Mouse (Mus musculus) E14TG2a.4 (cell line): ENCODE results near the gene Golph3l.

Experiments
- H3K27me3 ChIP-seq: 2 replicates; pipeline ENCODE4 v1.6.1; 2014; ENCODE audit warnings: low read length, control low read depth; ENCODE audit not compliant: insufficient read depth
- H3K36me3 ChIP-seq: 2 replicates; pipeline ENCODE4 v1.6.1; 2014; ENCODE audit warnings: low read length, control low read depth; ENCODE audit not compliant: insufficient read depth
- H3K4me1 ChIP-seq: replicated peaks from 2 replicates; pipeline ENCODE4 v1.6.1; 2014; ENCODE audit warnings: low read depth, low read length, control low read depth
- H3K4me3 ChIP-seq: replicated peaks from 2 replicates; pipeline ENCODE4 v1.5.1; 2014; ENCODE audit warnings: mild to moderate bottlenecking, low read length
- H3K9me3 ChIP-seq: 2 replicates; pipeline ENCODE4 v1.6.1; 2014; ENCODE audit warnings: low read length, control low read depth
- CTCF ChIP-seq: conservative IDR thresholded peaks from 2 replicates; pipeline ENCODE4 v1.5.1; 2014; ENCODE audit warnings: low read length
- NANOG ChIP-seq: IDR thresholded peaks from 2 replicates; pipeline ENCODE4 v1.6.1; 2014; ENCODE audit warnings: borderline replicate concordance, low read length, mixed read lengths
- POU5F1 ChIP-seq: IDR thresholded peaks from 2 replicates; pipeline ENCODE4 v1.6.1; 2014; ENCODE audit warnings: low read length, borderline replicate concordance

Golph3l gene

GRCm38 (mm10) chr3:95658868-95659712 is 70.4 kb downstream of the Golph3l start:
- Histone ChIP-seq H3K36me3 (peaks cover 59% of the 10 kb centered on the region), H3K4me1 (peaks cover 56% of the 10 kb centered on the region), H3K27me3 (no peaks in the 10 kb centered on the region), H3K9me3 (no peaks in the 10 kb centered on the region), H3K4me3 (peak overlapping the region; percentile 93)
- TF ChIP-seq NANOG: no peak
- no peak for TF ChIP-seq POU5F1
- no peak for TF ChIP-seq CTCF

DNA sequence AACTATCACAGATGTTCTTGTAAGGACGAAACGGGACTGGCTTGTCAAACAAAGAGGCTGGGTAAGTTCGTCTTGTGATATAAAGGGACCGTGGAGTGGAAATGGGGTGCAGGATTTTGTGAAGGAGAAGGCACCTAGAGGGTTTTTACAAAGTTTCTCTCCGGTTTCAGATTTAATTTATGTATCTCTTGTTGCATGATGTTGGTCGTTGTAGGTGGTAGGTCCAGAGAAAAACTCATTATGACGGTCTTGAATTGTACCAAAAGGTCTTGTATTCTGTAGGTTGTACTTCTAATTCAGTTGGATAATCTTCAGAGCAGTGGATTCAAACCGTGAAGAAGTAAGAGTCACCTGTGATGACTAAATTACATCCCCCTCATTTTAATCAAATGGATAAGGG is 71.2 kb downstream of the Golph3l start:
- no peak for TF ChIP-seq POU5F1
- TF ChIP-seq NANOG: no peak
- no peak for TF ChIP-seq CTCF
- H3K4me3 ChIP-seq: peak overlapping the region; percentile 93
- no peaks in the 10 kb centered on the region for H3K9me3 ChIP-seq
- H3K36me3 ChIP-seq: peaks cover 67% of the 10 kb centered on the region
- peaks cover 56% of the 10 kb centered on the region for H3K4me1 ChIP-seq
- H3K27me3 ChIP-seq: no peaks in the 10 kb centered on the region

GRCm38 (mm10) chr3:95660788-95661478 is 72.2 kb downstream of the Golph3l start:
- H3K4me3 ChIP-seq: peak overlapping the region; percentile 93
- no peak for TF ChIP-seq POU5F1
- TF ChIP-seq CTCF: no peak
- no peak for TF ChIP-seq NANOG

DNA sequence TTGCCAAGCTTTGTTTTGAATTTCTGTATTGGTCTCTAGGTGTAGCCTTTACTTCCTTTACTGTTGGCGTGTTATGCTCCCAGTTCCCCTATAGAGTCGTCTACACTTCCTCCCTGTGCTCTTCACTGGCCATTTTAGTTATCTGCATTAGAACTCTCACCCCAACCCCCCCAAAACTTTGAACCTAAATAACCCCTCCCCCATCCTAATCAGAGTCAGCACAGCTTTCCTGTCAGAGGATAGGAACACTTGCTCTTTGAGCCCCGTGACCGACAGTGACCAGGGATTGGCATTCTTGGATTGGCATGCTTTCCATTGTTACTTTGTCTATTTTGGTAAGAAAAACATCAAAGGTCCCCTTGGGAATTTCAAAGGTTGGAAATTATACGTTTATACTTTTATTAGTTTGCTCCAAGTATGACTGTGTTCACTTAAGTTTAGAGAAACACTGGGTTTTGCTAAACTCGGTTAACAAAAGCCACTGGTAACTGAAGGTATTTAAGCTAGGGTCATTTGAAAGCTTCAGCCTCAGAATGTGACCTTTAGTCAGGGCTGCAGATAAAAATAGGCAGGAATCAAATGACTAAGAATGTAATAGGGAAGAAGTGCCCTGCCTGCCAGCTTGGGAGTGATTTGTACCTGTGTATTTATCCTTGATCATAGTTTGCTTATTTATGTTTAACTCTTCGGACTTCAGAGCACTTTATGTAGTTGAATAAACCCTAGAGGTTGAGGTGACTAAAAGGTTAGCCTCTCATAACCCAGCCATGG is 73.4 kb downstream of the Golph3l start:
- Histone ChIP-seq H3K36me3 (peaks cover 72% of the 10 kb centered on the region), H3K9me3 (no peaks in the 10 kb centered on the region), H3K4me1 (peaks cover 55% of the 10 kb centered on the region), H3K27me3 (no peaks in the 10 kb centered on the region), H3K4me3 (peak overlapping the region; percentile 93)
- TF ChIP-seq CTCF: no peak
- no peak for TF ChIP-seq NANOG
- no peak for TF ChIP-seq POU5F1

More at GRCm38 (mm10) chr3:95660788-95661478, 72.2 kb downstream of the Golph3l start:
- H3K4me1 ChIP-seq: peaks cover 54% of the 10 kb centered on the region
- no peaks in the 10 kb centered on the region for H3K27me3 ChIP-seq
- H3K36me3 ChIP-seq: peaks cover 69% of the 10 kb centered on the region
- H3K9me3 ChIP-seq: no peaks in the 10 kb centered on the region

DNA sequence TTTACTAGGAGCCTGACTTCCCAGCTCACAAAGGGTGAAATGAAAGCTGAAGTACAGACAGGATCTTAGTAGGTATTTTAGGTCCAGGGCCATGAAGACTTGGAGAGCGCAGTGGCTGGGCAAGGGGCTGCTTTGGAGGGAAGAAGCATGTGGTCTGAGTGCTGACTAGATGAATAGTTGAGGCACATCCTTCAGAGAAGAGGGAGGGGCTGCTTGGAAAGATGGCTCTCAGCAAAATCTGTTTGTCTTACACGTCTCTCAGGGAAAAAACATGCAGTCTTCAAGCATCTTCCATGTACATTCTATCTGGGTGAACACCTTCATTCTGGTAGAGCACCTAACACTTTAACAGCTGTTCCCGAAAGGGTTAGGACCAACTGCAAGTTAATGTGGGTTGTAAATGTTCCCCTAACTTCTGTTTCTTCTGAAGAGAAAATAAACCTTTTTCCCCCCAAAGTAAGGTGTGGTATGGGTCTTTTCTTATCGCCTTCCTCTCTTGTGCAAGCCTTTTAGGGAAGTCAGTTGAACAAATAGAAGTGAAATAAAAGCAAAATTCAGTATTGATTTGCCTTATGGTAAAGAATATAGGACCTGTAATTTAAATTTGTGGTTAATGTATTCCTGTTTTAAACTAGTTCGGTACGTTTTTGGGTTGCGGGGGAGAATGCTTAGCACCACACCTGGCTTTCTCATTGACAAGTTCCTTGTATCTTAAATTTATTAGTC is 74.2 kb downstream of the Golph3l start:
- Histone ChIP-seq H3K27me3 (no peaks in the 10 kb centered on the region), H3K4me3 (peak overlapping the region; percentile 93), H3K36me3 (peaks cover 73% of the 10 kb centered on the region), H3K4me1 (peaks cover 56% of the 10 kb centered on the region), H3K9me3 (no peaks in the 10 kb centered on the region)
- no peak for TF ChIP-seq POU5F1

- TF ChIP-seq CTCF: no peak
- TF ChIP-seq POU5F1: peak; percentile 83
- peak; percentile 32; the same call in 1 of the 2 replicates for TF ChIP-seq NANOG
- Histone ChIP-seq H3K36me3 (peaks cover 75% of the 10 kb centered on the region), H3K9me3 (no peaks in the 10 kb centered on the region), H3K4me1 (peaks cover 62% of the 10 kb centered on the region), H3K4me3 (peak overlapping the region; percentile 93), H3K27me3 (no peaks in the 10 kb centered on the region)
These were observed 74.8 kb downstream of the Golph3l start for GRCm38 (mm10) chr3:95663486-95663885.

GRCm38 (mm10) chr3:95663969-95664608 is 75.4 kb downstream of the Golph3l start:
- no peak for TF ChIP-seq POU5F1
- Histone ChIP-seq H3K4me1 (peaks cover 68% of the 10 kb centered on the region), H3K9me3 (no peaks in the 10 kb centered on the region), H3K4me3 (peak overlapping the region; percentile 93), H3K36me3 (peaks cover 81% of the 10 kb centered on the region), H3K27me3 (no peaks in the 10 kb centered on the region)
